Comparison of ENCODE assay signal across 12 mouse cellular contexts in genomic region chr1:154774468-154774867, GRCm38 (mm10).
"Had no signal": no experiment of that assay in that cellular context is flagged by ENCODE, and none has a peak within 500 bp of the region (broad histone marks: within the 10 kb centered on the region; RNA-seq: fewer than 3 reads in every experiment).

No protein-coding gene starts in this region.

- DNase-seq: retina, postnatal 1 day; right cerebral cortex, adult 18-20 months; right cerebral cortex, postnatal 14 days; right cerebral cortex, postnatal 25 days; right cerebral cortex, postnatal 4 days; spleen, adult 18-20 months; thymus, adult 18-20 months; thymus, adult 2 months; thymus, postnatal 14 days; thymus, postnatal 25 days; thymus, postnatal 36 days; thymus, postnatal 4 days had no signal
